Mouse (Mus musculus) natural killer cell, adult 2 months (primary cell): ENCODE results near the gene Dysf.
"Not testable (repeated sequence)": the region's sequence is repeated elsewhere in the genome, so short reads cannot be mapped to it uniquely, and the experiment has no call there.

Experiments
- DNase-seq, 2 experiments: peaks; one replicate each; pipeline ENCODE4 v3.0.0; 2022; ENCODE audit warnings: low spot score in 2 of 2

The Dysf gene

GRCm38 (mm10) chr6:84008363-84009171, at the start of gene Dysf:
Dysf (plus strand) TSS chr6:84008590.
- DNase-seq = no peak

DNA sequence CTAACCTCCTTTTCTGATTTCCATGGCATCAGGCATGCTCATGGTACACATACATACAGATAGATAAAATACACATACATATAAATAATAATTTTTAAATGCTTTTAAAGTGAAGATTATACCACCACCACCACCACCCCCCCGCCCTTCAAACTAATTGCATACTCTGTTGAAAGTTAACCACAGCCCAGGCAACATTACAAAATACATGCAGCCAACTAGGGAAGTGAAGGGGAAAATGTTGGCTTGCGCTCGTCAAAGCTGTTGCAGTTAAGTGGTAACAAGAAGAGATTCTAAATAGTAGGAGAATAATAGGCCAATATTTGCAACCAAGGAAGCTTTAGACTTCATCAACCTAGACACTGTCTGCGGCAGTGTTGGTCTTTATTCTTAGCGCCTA, 20.7 kb upstream of the Dysf start:
- DNase-seq = no peak

GRCm38 (mm10) chr6:84002716-84003115, 5.7 kb upstream of the Dysf start:
- DNase-seq = no peak

- DNase-seq = no peak
These were observed 4.1 kb upstream of the Dysf start for GRCm38 (mm10) chr6:84004295-84004694.

- DNase-seq = no peak
These were observed 932 bp downstream of the Dysf start for GRCm38 (mm10) chr6:84009172-84009872.

GRCm38 (mm10) chr6:84009915-84010302, 1.5 kb downstream of the Dysf start:
- DNase-seq = no peak

DNA sequence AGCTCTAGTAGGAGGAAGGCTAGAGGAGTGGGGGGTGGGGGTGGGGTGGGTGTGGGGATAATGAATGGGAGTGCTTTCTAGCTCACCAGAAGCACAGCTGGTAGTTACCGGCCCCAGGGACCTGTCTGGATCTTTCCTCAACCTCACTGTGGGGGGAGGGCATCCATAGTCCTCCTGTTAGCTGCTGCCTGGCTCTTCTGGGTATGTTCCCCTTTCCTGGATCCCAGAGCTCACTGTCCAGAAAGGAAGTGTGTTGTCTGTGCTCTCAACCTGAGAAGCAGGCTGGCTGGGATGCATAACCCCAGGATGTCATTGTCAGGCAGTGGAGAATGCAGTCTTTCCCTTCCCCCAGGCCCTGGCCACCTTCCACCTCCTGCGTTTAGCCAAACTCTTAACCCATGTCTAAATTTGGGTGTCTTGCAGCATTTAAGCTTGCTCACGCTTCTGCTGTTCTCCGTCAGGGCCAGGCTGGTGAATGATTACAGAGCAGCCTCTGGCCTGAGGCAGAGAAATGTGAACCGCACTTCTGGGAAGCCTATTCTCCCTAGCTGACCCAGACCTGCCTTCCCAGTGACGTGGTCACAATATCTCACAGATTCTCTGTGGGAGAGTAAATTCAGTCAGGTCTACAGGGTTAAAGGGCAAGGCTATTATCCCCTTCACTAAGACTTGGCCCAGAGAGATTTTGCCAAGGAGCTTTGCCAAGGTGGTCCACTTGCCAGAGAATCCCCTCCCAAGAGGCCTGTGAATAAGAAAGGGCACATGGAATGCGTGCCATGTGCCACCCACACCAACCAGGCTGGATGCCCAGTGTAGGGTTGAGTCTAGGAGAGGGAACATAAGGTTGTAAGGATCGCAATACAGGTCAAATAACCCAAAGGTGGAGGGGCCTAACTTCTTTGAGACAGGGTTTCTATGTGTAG, 2.2 kb downstream of the Dysf start:
- DNase-seq = no peak

DNA sequence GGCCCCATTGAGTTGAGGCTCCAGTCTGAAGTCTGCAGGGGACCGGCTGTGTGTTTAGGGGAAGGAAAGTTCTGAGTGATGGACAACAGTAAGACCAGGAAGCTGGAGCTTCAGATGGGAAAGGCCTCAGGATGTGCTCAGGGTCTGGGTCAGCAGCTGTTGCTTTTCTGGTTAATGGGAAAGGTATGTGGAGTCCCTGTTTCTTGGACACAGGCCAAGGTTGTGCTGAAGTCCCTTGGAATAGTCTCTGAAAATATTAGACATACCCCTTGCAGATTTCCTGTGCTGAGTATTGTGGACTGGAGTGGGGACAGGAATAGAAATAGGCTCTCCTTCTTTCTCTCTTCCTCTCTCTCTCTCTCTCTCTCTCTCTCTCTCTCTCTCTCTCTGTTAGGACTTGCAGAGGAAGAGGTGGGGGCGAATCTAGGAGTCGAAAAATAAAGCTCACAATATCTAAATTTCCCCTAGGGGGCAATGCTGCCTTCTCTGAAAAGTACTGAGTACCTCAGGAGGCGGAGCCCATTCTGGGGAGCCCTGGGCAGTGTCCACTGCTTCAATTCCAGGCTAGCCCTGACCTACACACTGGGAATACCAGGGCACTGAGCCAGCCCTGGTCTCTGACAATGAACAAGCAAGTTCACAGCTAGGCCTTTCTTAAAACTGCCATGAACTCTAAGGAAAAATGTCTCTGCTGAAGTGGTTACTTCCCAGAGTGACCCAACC, 6.7 kb downstream of the Dysf start:
- DNase-seq = not testable (repeated sequence)

- DNase-seq = no peak
These were observed 8.5 kb downstream of the Dysf start for GRCm38 (mm10) chr6:84016851-84017250.

- no peak for DNase-seq
These were observed 9.0 kb downstream of the Dysf start for GRCm38 (mm10) chr6:84017392-84017791.

DNA sequence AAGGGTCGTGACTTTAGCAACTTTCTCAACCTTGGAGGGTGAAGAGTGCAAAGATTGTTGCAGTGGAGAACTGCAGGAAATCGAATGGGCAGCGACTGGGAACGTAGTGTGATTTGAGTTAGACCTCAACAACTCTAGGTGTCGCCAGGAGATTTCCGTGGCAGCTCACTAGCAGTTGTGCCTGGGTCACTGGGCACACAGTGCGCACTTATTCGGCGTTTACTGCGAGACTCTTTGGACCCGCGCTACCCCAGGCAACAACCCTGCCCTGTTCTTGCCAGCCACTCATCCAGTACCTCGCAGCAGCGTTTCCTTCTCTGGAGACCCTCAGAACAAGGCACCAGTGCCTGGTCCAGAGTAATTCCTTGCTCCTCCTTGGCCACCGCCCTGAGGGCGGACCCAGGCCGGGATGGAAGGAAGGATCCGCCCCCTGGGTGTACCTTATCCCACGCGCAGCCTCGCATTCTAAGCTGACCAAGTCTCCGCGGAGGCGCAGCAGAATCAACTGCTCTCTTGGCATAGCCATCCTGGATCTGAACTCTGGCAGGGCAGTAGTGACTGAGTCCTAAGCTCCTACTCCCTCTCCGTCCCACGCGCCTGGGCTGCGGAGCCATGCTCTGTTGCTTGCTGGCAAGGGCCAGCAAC, 10.6 kb downstream of the Dysf start:
- no peak for DNase-seq

- no peak for DNase-seq
These were observed 11.6 kb downstream of the Dysf start for GRCm38 (mm10) chr6:84020002-84020401.

- no peak for DNase-seq
These were observed 13.6 kb downstream of the Dysf start for GRCm38 (mm10) chr6:84021990-84022389.

DNA sequence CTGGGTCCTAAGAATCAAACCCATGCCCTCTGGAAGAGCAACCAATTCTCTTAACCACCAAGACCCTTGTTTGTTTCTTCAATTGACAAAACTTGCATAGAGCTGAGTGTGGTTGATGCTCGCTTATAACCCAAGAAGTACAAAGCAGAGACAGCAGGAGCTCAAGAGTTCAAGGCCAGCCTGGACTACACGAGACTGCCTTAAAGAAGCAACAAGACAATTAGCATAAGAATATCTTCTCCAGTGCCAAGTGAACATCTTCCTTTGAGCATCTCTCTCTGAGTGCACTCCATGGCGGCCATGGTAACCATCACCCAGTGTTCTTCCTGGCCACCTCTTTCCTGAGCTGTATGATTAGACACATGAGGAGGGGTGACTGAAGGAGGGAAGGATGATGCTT, 17.2 kb downstream of the Dysf start:
- no peak for DNase-seq

DNA sequence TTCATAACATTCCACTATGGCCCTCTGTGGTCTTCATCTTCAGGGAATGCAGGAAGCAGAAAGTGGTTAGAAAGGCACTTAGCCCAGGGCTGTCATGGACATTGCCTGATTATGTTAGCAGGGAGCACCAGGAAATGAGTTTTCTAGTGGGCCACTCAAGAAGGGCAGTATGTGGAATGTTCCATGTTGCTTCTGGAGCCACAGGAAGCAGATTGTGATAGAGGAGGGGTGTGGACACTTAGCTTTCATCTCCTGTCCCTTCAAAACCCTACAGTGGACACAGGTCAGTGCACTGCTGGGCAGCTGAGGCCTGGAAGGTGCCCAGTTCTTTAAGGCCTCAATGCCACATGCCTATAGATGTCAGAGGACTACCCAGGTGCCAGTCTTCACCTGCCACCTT, 20.4 kb downstream of the Dysf start:
- no peak for DNase-seq

- no peak for DNase-seq
These were observed 21.4 kb downstream of the Dysf start for GRCm38 (mm10) chr6:84029775-84030174.

DNA sequence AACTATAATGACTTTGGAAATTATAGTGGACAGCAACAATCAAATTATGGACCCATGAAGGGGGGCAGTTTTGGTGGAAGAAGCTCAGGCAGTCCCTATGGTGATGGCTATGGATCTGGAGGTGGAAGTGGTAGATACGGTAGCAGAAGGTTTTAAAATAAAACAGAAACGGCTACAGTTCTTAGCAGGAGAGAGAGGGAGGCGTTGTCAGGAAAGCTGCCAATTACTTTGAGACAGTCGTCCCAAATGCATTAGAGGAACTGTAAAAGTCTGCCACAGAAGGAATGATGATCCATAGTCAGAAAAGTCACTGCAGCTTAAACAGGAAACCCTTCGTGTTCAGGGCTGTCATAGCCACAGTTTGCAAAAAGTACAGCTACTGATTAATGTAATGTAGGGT, 24.1 kb downstream of the Dysf start:
- not testable (repeated sequence) for DNase-seq

DNA sequence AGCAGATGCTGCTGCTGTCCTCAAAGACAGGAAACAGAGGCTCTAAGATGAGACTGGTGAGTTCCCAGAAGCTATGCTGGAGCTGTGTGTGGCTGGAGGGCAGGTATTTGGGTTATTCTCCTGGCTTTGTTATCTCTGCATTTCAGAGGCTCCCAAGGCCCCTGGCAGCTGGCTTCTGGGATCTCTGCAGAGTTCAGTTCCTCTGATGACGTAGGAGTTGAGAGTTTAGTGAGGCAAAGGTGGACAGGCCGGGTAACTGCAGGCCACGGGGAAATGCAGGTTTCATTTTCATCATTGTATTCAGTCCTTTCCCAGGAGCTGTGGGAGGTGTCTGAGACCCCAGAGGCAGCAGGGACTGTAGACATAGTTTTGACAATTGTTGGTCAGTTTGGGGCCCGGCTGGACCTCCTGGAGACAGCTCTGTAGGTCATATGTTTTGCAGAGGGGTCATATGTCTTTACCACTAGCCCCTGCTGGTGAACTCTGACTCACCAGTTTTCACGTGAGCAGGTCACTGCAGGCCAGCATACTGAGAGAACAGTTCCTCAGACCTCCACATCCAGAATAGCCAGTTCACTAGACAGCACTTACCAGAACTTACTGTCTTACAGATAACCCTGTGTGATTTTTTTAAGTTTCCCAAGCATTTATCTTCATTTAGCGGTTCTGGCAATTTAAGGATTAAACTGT, 35.0 kb downstream of the Dysf start:
- no peak for DNase-seq

DNA sequence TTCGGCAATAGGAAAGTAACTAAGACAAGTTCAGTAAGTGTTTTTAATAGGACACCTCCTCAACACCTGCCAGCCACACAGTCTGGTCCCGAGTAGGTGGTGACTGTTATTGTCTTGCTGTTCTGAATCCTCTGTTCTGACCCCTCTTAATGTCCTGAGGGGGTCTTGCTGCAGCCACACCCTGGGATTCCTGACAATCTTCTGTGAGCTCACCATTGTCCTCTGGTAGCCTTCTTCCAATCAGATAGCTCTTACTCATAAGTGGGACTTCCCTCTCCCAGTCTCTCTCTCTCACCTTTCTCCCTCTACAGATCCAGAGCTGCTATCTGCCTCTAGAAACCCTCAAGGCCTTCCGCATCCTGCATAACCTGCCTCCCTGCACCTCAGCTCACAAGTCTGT, 36.3 kb downstream of the Dysf start:
- DNase-seq = no peak

GRCm38 (mm10) chr6:84048856-84049255, 40.5 kb downstream of the Dysf start:
- DNase-seq = no peak
